Mouse (Mus musculus) left cerebral cortex, adult 9 months (tissue): Measurements from ENCODE around the gene Dennd1c.

Source experiments
- DNase-seq, 2 experiments: peaks; one replicate each; pipeline ENCODE4 v3.0.0; 2022; ENCODE audit warnings: low spot score in 2 of 2

Gene Dennd1c

GRCm38 (mm10) chr17:57078336-57078735 is at the start of gene Dennd1c:
TSS of gene Dennd1c (minus strand) at chr17:57078514.
- DNase-seq = no peak

GRCm38 (mm10) chr17:57125853-57126622 is 47.7 kb upstream of the Dennd1c start:
- DNase-seq = no peak

GRCm38 (mm10) chr17:57124792-57125191 is 46.5 kb upstream of the Dennd1c start:
- DNase-seq = no peak

GRCm38 (mm10) chr17:57123192-57124118 is 45.1 kb upstream of the Dennd1c start:
- no peak for DNase-seq

GRCm38 (mm10) chr17:57121856-57122255 is 43.5 kb upstream of the Dennd1c start:
- no peak for DNase-seq

- no peak for DNase-seq
Measured at GRCm38 (mm10) chr17:57118524-57119349, 40.4 kb upstream of the Dennd1c start.

GRCm38 (mm10) chr17:57116801-57117200 is 38.5 kb upstream of the Dennd1c start:
- DNase-seq = no peak

GRCm38 (mm10) chr17:57112768-57113474 is 34.6 kb upstream of the Dennd1c start:
- DNase-seq = peak in 1 of 2 experiments; percentile 20

GRCm38 (mm10) chr17:57110005-57110404 is 31.7 kb upstream of the Dennd1c start:
- no peak for DNase-seq

GRCm38 (mm10) chr17:57108666-57109171 is 30.4 kb upstream of the Dennd1c start:
- DNase-seq = no peak

- DNase-seq = no peak
Measured at GRCm38 (mm10) chr17:57108040-57108665, 29.8 kb upstream of the Dennd1c start.

- DNase-seq = no peak
Measured at GRCm38 (mm10) chr17:57107064-57107463, 28.8 kb upstream of the Dennd1c start.

GRCm38 (mm10) chr17:57106035-57106368 is 27.7 kb upstream of the Dennd1c start:
- no peak for DNase-seq

GRCm38 (mm10) chr17:57105181-57106034 is 27.1 kb upstream of the Dennd1c start, which contains the start of gene Tnfsf9:
TSS of gene Tnfsf9 (plus strand) at chr17:57105325.
- no peak for DNase-seq

GRCm38 (mm10) chr17:57104496-57104895 is 26.2 kb upstream of the Dennd1c start:
- no peak for DNase-seq

- no peak for DNase-seq
Measured at GRCm38 (mm10) chr17:57102276-57102675, 24.0 kb upstream of the Dennd1c start.

- DNase-seq = no peak
Measured at GRCm38 (mm10) chr17:57099629-57100325, 21.5 kb upstream of the Dennd1c start.

GRCm38 (mm10) chr17:57098321-57098720 is 20.0 kb upstream of the Dennd1c start:
- no peak for DNase-seq

GRCm38 (mm10) chr17:57096623-57096920 is 18.3 kb upstream of the Dennd1c start:
- peak in 1 of 2 experiments; percentile 87 for DNase-seq
